Mouse (Mus musculus) liver, embryonic 12.5 days (tissue): Measurements from ENCODE around the gene Arid3a. TPM values are rescaled to one million over a fixed set of nuclear protein-coding genes. Genes with fewer than 3 reads are reported as not detected.
"Not testable (repeated sequence)": the region's sequence is repeated elsewhere in the genome, so short reads cannot be mapped to it uniquely, and the experiment has no call there.

ENCODE experiments used
- ATAC-seq: fragments of 200-750 bp; cut with Nextera tagmentation; 2 replicates; pipeline ENCODE4 v1.8.0; 2017; ENCODE audit warnings: moderate number of reproducible peaks, mild to moderate bottlenecking, moderate library complexity
- H3K27ac ChIP-seq: fragments of 300-500 bp; sonication (generic); 2 replicates; pipeline ENCODE4 v1.5.1; 2016; ENCODE audit warnings: mild to moderate bottlenecking
- H3K27me3 ChIP-seq: fragments of 300-500 bp; sonication (generic); replicated peaks from 2 replicates; pipeline ENCODE4 v1.6.1; 2016; ENCODE audit warnings: mild to moderate bottlenecking, moderate library complexity
- H3K36me3 ChIP-seq: fragments of 300-500 bp; sonication (generic); 2 replicates; pipeline ENCODE4 v1.6.1; 2016; ENCODE audit warnings: mild to moderate bottlenecking, moderate library complexity
- H3K4me1 ChIP-seq: fragments of 300-500 bp; sonication (generic); 2 replicates; pipeline ENCODE4 v1.6.1; 2016
- H3K4me2 ChIP-seq: fragments of 300-500 bp; sonication (generic); 2 replicates; pipeline ENCODE4 v1.6.1; 2016; ENCODE audit warnings: mild to moderate bottlenecking, moderate library complexity
- H3K4me3 ChIP-seq: fragments of 300-500 bp; sonication (generic); 2 replicates; pipeline ENCODE4 v1.5.1; 2016; ENCODE audit warnings: mild to moderate bottlenecking, moderate library complexity
- H3K9ac ChIP-seq: fragments of 300-500 bp; sonication (generic); 2 replicates; pipeline ENCODE4 v1.6.1; 2016; ENCODE audit warnings: mild to moderate bottlenecking, moderate library complexity
- H3K9me3 ChIP-seq: fragments of 300-500 bp; sonication (generic); replicated peaks from 2 replicates; pipeline ENCODE4 v1.6.1; 2016; ENCODE audit warnings: mild to moderate bottlenecking, moderate library complexity
- WGBS: fragments of 180-500 bp; shearing (Covaris S2); methylation state at CpG from one replicate; pipeline ENCODE4 v1.1.7; 2016; ENCODE audit not compliant: insufficient replicate concordance; 5-methylcytosine and 5-hydroxymethylcytosine counted together
- polyA plus RNA-seq: library from polyadenylated mRNA; unstranded; fragments of >200 nt; fragmentation: Nextera tagmentation; extraction: Ambion mirVana; gene quantifications from 2 replicates; pipeline ENCODE4 v1.2.1, GENCODE M21; 2016

Gene Arid3a
- polyA plus RNA-seq = 5.6 and 6.4 TPM in 2 replicates

- no peaks in the 10 kb centered on the region for H3K9me3 ChIP-seq
- peaks cover 18% of the 10 kb centered on the region for H3K36me3 ChIP-seq
- H3K27ac ChIP-seq = peak within 1 kb of the TSS; percentile 88
- H3K4me3 ChIP-seq = peak within 1 kb of the TSS; percentile 85
- H3K9ac ChIP-seq = peak within 1 kb of the TSS; percentile 84
- WGBS = under 1% methylated on average over 63 of the region's 63 CpGs
- H3K4me1 ChIP-seq = peaks cover 67% of the 10 kb centered on the region
- peaks cover 21% of the 10 kb centered on the region for H3K27me3 ChIP-seq
- ATAC-seq = peak; percentile 76
- H3K4me2 ChIP-seq = peak within 1 kb of the TSS; percentile 96
Measured at GRCm38 (mm10) chr10:79926491-79927323, at the start of gene Arid3a. Arid3a (plus strand) TSS chr10:79927043.

- H3K9ac ChIP-seq = no peak overlapping the region
- no peak for ATAC-seq
- H3K27ac ChIP-seq = peak overlapping the region; percentile 38; the same call in 1 of the 2 replicates
- H3K4me2 ChIP-seq = 0 out of 2 replicates have a peak overlapping the region, but pooled peaks have one; percentile 3
- H3K36me3 ChIP-seq = no peaks in the 10 kb centered on the region
- 16% methylated on average over 1 of the region's 1 CpGs for WGBS
- H3K27me3 ChIP-seq = peaks cover 44% of the 10 kb centered on the region
- no peak overlapping the region for H3K4me3 ChIP-seq
- H3K4me1 ChIP-seq = peaks cover 68% of the 10 kb centered on the region
- H3K9me3 ChIP-seq = no peaks in the 10 kb centered on the region
Measured at GRCm38 (mm10) chr10:79877174-79877573, 49.7 kb upstream of the Arid3a start.

GRCm38 (mm10) chr10:79877757-79878156, 49.1 kb upstream of the Arid3a start:
- Histone ChIP-seq H3K36me3 (no peaks in the 10 kb centered on the region), H3K9me3 (no peaks in the 10 kb centered on the region), H3K27ac (peak overlapping the region; percentile 38; the same call in 1 of the 2 replicates), H3K27me3 (peaks cover 42% of the 10 kb centered on the region), H3K9ac (no peak overlapping the region), H3K4me2 (peak overlapping the region; percentile 34), H3K4me1 (peaks cover 74% of the 10 kb centered on the region), H3K4me3 (no peak overlapping the region)
- WGBS = 17% methylated on average over 12 of the region's 12 CpGs
- no peak for ATAC-seq

- no peak; the same call in 1 of the 2 replicates for ATAC-seq
- H3K4me1 ChIP-seq = peaks cover 70% of the 10 kb centered on the region
- no peak overlapping the region for H3K9ac ChIP-seq
- 27% methylated on average over 3 of the region's 3 CpGs for WGBS
- peaks cover 34% of the 10 kb centered on the region for H3K27me3 ChIP-seq
- no peak overlapping the region for H3K4me3 ChIP-seq
- H3K9me3 ChIP-seq = no peaks in the 10 kb centered on the region
- H3K4me2 ChIP-seq = peak overlapping the region; percentile 68; the same call in 1 of the 2 replicates
- H3K36me3 ChIP-seq = no peaks in the 10 kb centered on the region
- H3K27ac ChIP-seq = 0 out of 2 replicates have a peak overlapping the region, but pooled peaks have one; percentile 2
Measured at GRCm38 (mm10) chr10:79879527-79879926, 47.3 kb upstream of the Arid3a start.

GRCm38 (mm10) chr10:79880721-79881120, 46.1 kb upstream of the Arid3a start:
- peak overlapping the region; percentile 38 for H3K4me3 ChIP-seq
- H3K4me1 ChIP-seq = peaks cover 68% of the 10 kb centered on the region
- 12% methylated on average over 9 of the region's 9 CpGs for WGBS
- peaks cover 22% of the 10 kb centered on the region for H3K27me3 ChIP-seq
- H3K36me3 ChIP-seq = no peaks in the 10 kb centered on the region
- no peak overlapping the region for H3K9ac ChIP-seq
- H3K9me3 ChIP-seq = no peaks in the 10 kb centered on the region
- H3K4me2 ChIP-seq = peak overlapping the region; percentile 68
- peak overlapping the region; percentile 45; the same call in 1 of the 2 replicates for H3K27ac ChIP-seq
- 0 out of 2 replicates have a peak, but pooled peaks have one; percentile 28 for ATAC-seq

- Histone ChIP-seq H3K27ac (0 out of 2 replicates have a peak overlapping the region, but pooled peaks have one; percentile 32), H3K9ac (peak overlapping the region; percentile 55), H3K9me3 (no peaks in the 10 kb centered on the region), H3K36me3 (no peaks in the 10 kb centered on the region), H3K27me3 (peaks cover 21% of the 10 kb centered on the region), H3K4me2 (peak overlapping the region; percentile 68), H3K4me3 (peak overlapping the region; percentile 38), H3K4me1 (peaks cover 65% of the 10 kb centered on the region)
- ATAC-seq = peak; percentile 61
- WGBS = 3% methylated on average over 22 of the region's 22 CpGs
Measured at GRCm38 (mm10) chr10:79881981-79882380, 44.9 kb upstream of the Arid3a start.

GRCm38 (mm10) chr10:79883297-79884084, 43.4 kb upstream of the Arid3a start:
- no peak overlapping the region for H3K9ac ChIP-seq
- WGBS = 15% methylated on average over 22 of the region's 22 CpGs
- peaks cover 50% of the 10 kb centered on the region for H3K4me1 ChIP-seq
- no peaks in the 10 kb centered on the region for H3K36me3 ChIP-seq
- peak overlapping the region; percentile 25; the same call in 1 of the 2 replicates for H3K4me2 ChIP-seq
- no peaks in the 10 kb centered on the region for H3K9me3 ChIP-seq
- no peak overlapping the region for H3K4me3 ChIP-seq
- peaks cover 21% of the 10 kb centered on the region for H3K27me3 ChIP-seq
- no peak overlapping the region for H3K27ac ChIP-seq
- ATAC-seq = no peak

- H3K36me3 ChIP-seq = no peaks in the 10 kb centered on the region
- H3K27me3 ChIP-seq = peaks cover 19% of the 10 kb centered on the region
- no peak overlapping the region for H3K4me3 ChIP-seq
- H3K4me2 ChIP-seq = no peak overlapping the region
- H3K27ac ChIP-seq = no peak overlapping the region
- no peak overlapping the region for H3K9ac ChIP-seq
- ATAC-seq = no peak
- H3K4me1 ChIP-seq = peaks cover 44% of the 10 kb centered on the region
- WGBS = 37% methylated on average over 4 of the region's 4 CpGs
- H3K9me3 ChIP-seq = no peaks in the 10 kb centered on the region
Measured at GRCm38 (mm10) chr10:79884446-79884845, 42.4 kb upstream of the Arid3a start.

- WGBS = 48% methylated on average over 3 of the region's 3 CpGs
- H3K4me3 ChIP-seq, H3K36me3 ChIP-seq, H3K9me3 ChIP-seq, ATAC-seq, H3K9ac ChIP-seq, H3K27ac ChIP-seq, H3K4me2 ChIP-seq: not testable (repeated sequence)
- Histone ChIP-seq H3K4me1 (peaks cover 40% of the 10 kb centered on the region), H3K27me3 (peaks cover 19% of the 10 kb centered on the region; the same call in 1 of the 2 replicates)
Measured at GRCm38 (mm10) chr10:79884938-79885337, 41.9 kb upstream of the Arid3a start.

- Histone ChIP-seq H3K4me3 (no peak within 1 kb of the TSS), H3K27me3 (peaks cover 23% of the 10 kb centered on the region; the same call in 1 of the 2 replicates), H3K4me1 (peaks cover 29% of the 10 kb centered on the region), H3K4me2 (no peak within 1 kb of the TSS), H3K9ac (no peak within 1 kb of the TSS), H3K27ac (no peak within 1 kb of the TSS), H3K36me3 (no peaks in the 10 kb centered on the region), H3K9me3 (no peaks in the 10 kb centered on the region)
- 57% methylated on average over 6 of the region's 6 CpGs for WGBS
- no peak for ATAC-seq
Measured at GRCm38 (mm10) chr10:79886054-79886453, 40.8 kb upstream of the Arid3a start, which contains the start of gene Elane. Elane (plus strand) TSS chr10:79886247.

- H3K4me2 ChIP-seq = no peak overlapping the region
- no peak overlapping the region for H3K9ac ChIP-seq
- no peak overlapping the region for H3K27ac ChIP-seq
- peaks cover 23% of the 10 kb centered on the region; the same call in 1 of the 2 replicates for H3K27me3 ChIP-seq
- no peaks in the 10 kb centered on the region for H3K9me3 ChIP-seq
- no peak for ATAC-seq
- WGBS = 70% methylated on average over 8 of the region's 8 CpGs
- H3K36me3 ChIP-seq = no peaks in the 10 kb centered on the region
- H3K4me3 ChIP-seq = no peak overlapping the region
- peaks cover 23% of the 10 kb centered on the region for H3K4me1 ChIP-seq
Measured at GRCm38 (mm10) chr10:79886611-79887010, 40.2 kb upstream of the Arid3a start.
